Mouse (Mus musculus) embryonic facial prominence, embryonic 11.5 days (tissue): Measurements from ENCODE around the gene Nlgn3. TPM values are rescaled to one million over a fixed set of nuclear protein-coding genes. Genes with fewer than 3 reads are reported as not detected.

Experiments used
- ATAC-seq: fragments of 200-750 bp; cut with Nextera tagmentation; replicated peaks from 2 replicates; pipeline ENCODE4 v1.8.0; 2017; ENCODE audit warnings: low read depth; ENCODE audit not compliant: insufficient number of reproducible peaks, low FRiP score, low TSS enrichment
- DNase-seq: peaks from one replicate; pipeline ENCODE4 v3.0.0-alpha.2; 2015; ENCODE audit warnings: low spot score
- H3K27ac ChIP-seq: fragments of 300-500 bp; sonication (generic); replicated peaks from 2 replicates; pipeline ENCODE4 v1.5.1; 2014; ENCODE audit warnings: mild to moderate bottlenecking, low read depth, low read length, control low read depth
- H3K27me3 ChIP-seq: fragments of 300-500 bp; sonication (generic); 2 replicates; pipeline ENCODE4 v1.6.1; 2014; ENCODE audit warnings: mild to moderate bottlenecking, low read length, moderate library complexity, mixed read lengths; ENCODE audit not compliant: control insufficient read depth, insufficient read depth
- H3K36me3 ChIP-seq: fragments of 300-500 bp; sonication (generic); replicated peaks from 2 replicates; pipeline ENCODE4 v1.6.1; 2014; ENCODE audit warnings: low read depth, mild to moderate bottlenecking, low read length, moderate library complexity, mixed read lengths; ENCODE audit not compliant: control insufficient read depth, insufficient read depth
- H3K4me1 ChIP-seq: fragments of 300-500 bp; sonication (generic); 2 replicates; pipeline ENCODE4 v1.6.1; 2014; ENCODE audit warnings: low read length, mixed read lengths; ENCODE audit not compliant: control insufficient read depth, insufficient read depth
- H3K4me2 ChIP-seq: fragments of 300-500 bp; sonication (generic); 2 replicates; pipeline ENCODE4 v1.6.1; 2014; ENCODE audit warnings: low read depth, mild to moderate bottlenecking, control low read depth, low read length, moderate library complexity
- H3K4me3 ChIP-seq: fragments of 300-500 bp; sonication (generic); 2 replicates; pipeline ENCODE4 v1.5.1; 2014; ENCODE audit warnings: low read depth, low read length, control low read depth
- H3K9ac ChIP-seq: fragments of 300-500 bp; sonication (generic); replicated peaks from 2 replicates; pipeline ENCODE4 v1.6.1; 2014; ENCODE audit warnings: mild to moderate bottlenecking, control low read depth, low read length
- H3K9me3 ChIP-seq: fragments of 300-500 bp; sonication (generic); replicated peaks from 2 replicates; pipeline ENCODE4 v1.6.1; 2016; ENCODE audit warnings: mild to moderate bottlenecking, low read length, inconsistent platforms, mixed read lengths; ENCODE audit not compliant: control insufficient read depth
- WGBS: fragments of 180-500 bp; shearing (Covaris S2); extraction: QIAGEN DNeasy Blood & Tissue Kit; methylation state at CpG from one replicate; pipeline ENCODE4 v1.1.7; 2014; 5-methylcytosine and 5-hydroxymethylcytosine counted together
- polyA plus RNA-seq: library from polyadenylated mRNA; unstranded; fragments of >200 nt; fragmentation: Nextera tagmentation; extraction: Ambion mirVana; gene quantifications from 2 replicates; pipeline ENCODE4 v1.2.1, GENCODE M21; 2014

Gene Nlgn3
- polyA plus RNA-seq, 1 experiment from 2014 or later = 14.2 TPM

DNA sequence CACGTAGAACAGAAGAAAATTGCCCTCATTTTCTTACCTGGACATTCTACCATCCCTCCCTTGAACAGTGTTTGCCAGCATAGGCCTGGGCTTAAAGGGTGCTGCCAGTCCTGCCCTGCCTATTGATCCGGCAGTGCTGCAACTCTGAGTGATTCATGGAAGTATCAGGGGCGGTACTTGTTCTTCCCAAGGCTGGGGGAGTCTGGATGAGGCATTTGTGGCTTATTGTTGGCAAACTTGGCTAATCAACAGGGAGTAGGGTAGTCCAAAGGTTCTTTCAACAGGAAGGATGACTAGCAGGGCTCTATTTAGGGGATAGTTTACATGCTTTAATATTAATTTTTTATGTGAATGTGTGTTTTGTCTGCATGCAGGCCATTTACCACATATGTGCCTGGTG lies 71.6 kb downstream of the Nlgn3 start:
- Histone ChIP-seq H3K9ac (no peak overlapping the region), H3K27me3 (no peaks in the 10 kb centered on the region), H3K9me3 (no peaks in the 10 kb centered on the region), H3K36me3 (no peaks in the 10 kb centered on the region), H3K27ac (no peak overlapping the region), H3K4me3 (no peak overlapping the region), H3K4me1 (no peaks in the 10 kb centered on the region), H3K4me2 (no peak overlapping the region)
- DNase-seq = no peak
- WGBS = 61% methylated on average over 3 of the region's 3 CpGs
- ATAC-seq = no peak

- Histone ChIP-seq H3K27me3 (no peaks in the 10 kb centered on the region), H3K4me2 (no peak overlapping the region), H3K4me3 (no peak overlapping the region), H3K27ac (no peak overlapping the region), H3K9me3 (no peaks in the 10 kb centered on the region), H3K36me3 (no peaks in the 10 kb centered on the region), H3K4me1 (no peaks in the 10 kb centered on the region), H3K9ac (no peak overlapping the region)
- WGBS = 55% methylated on average over 5 of the region's 5 CpGs
- no peak for ATAC-seq
- DNase-seq = no peak
Observed at GRCm38 (mm10) chrX:101372946-101373345, 74.0 kb downstream of the Nlgn3 start.

Other genes with a start within 250 kb of the Nlgn3 start
- not detected in 2 replicates for gene Tex11, start 239.5 kb upstream of the Nlgn3 start, polyA plus RNA-seq
- 0.64 and 0.84 TPM in 2 replicates for gene Slc7a3, start 213.1 kb upstream of the Nlgn3 start, polyA plus RNA-seq
- gene Snx12, start 76.6 kb upstream of the Nlgn3 start, polyA plus RNA-seq = 66.2 and 67.9 TPM in 2 replicates
- 4.3 and 4.6 TPM in 2 replicates for gene Foxo4, start 44.6 kb upstream of the Nlgn3 start, polyA plus RNA-seq
- not detected in 2 replicates for gene Gm614, start 35.2 kb upstream of the Nlgn3 start, polyA plus RNA-seq
- gene Il2rg, start 30.9 kb upstream of the Nlgn3 start, polyA plus RNA-seq = 3.9 and 4.1 TPM in 2 replicates
- not detected in 2 replicates for gene Gm20489, start 30.1 kb upstream of the Nlgn3 start, polyA plus RNA-seq
- 27.8 and 32.3 TPM in 2 replicates for gene Med12, start 25.1 kb upstream of the Nlgn3 start, polyA plus RNA-seq
- gene Gjb1, start 77.2 kb downstream of the Nlgn3 start, polyA plus RNA-seq = 0.18 and 0.40 TPM in 2 replicates
- 25.2 and 26.2 TPM in 2 replicates for gene Zmym3, start 121.7 kb downstream of the Nlgn3 start, polyA plus RNA-seq
- 682 and 720 TPM in 2 replicates for gene Nono, start 130.2 kb downstream of the Nlgn3 start, polyA plus RNA-seq
- 1.3 and 2.5 TPM in 2 replicates for gene Itgb1bp2, start 149.9 kb downstream of the Nlgn3 start, polyA plus RNA-seq
- gene Taf1, start 233.6 kb downstream of the Nlgn3 start, polyA plus RNA-seq = 20.4 and 21.8 TPM in 2 replicates